Mouse (Mus musculus): ENCODE measurements at regions not wholly inside any gene's neighbourhood (a gene's known extent, or its start where the extent isn't known, plus 50 kb on each side); places are given as distances from the start of the nearest gene placed in this dataset.

DNA sequence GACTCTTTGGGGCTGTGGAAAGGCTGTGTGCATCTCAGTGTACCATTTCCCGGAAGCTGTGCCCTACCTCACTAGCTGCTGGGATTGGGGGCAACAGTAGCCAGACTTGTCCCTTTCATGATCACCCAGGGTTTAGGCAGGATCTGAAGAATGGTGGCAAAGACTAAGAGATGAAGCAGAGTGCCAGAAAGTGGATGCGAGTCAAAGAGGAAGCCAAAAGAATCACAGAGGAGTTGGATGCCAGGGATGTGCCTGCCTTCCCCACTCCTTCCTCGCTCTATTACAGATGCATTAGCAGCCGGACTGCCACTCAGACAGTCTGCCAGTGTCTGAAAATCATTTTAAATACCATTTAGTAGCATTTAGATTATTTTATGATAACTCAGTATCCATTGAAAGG, 271.5 kb upstream of the Slc24a2 start:
- Histone ChIP-seq H3K9me3 (ENCODE audit: low read length) (no peaks in the 10 kb centered on the region), H3K4me1 (ENCODE audit: insufficient read depth, low read depth, low read length) (no peaks in the 10 kb centered on the region), H3K4me2 (replicated peaks; ENCODE audit: low read depth, low read length) (no peak overlapping the region), H3K4me3 (ENCODE audit: low read depth, low read length) (no peak overlapping the region), H3K27ac (ENCODE audit: low read length) (no peak overlapping the region), H3K27me3 (replicated peaks; ENCODE audit: insufficient read depth, low read length) (no peaks in the 10 kb centered on the region), H3K9ac (replicated peaks; ENCODE audit: low read depth) (no peak overlapping the region), H3K36me3 (ENCODE audit: insufficient read depth, low read length) (no peaks in the 10 kb centered on the region)
- 90% methylated on average over 4 of the region's 4 CpGs for WGBS
- TF ChIP-seq EP300 (IDR thresholded peaks at IDR 0.05): no peak
- TF ChIP-seq CTCF (IDR thresholded peaks at IDR 0.05): no peak
- ATAC-seq (no peak), DNase-seq (ENCODE audit: low spot score) (no peak)

GRCm38 (mm10) chr4:87500441-87500840, 270.2 kb upstream of the Slc24a2 start:
- Histone ChIP-seq H3K4me3 (ENCODE audit: low read depth, low read length) (no peak overlapping the region), H3K36me3 (ENCODE audit: insufficient read depth, low read length) (no peaks in the 10 kb centered on the region), H3K4me1 (ENCODE audit: insufficient read depth, low read depth, low read length) (no peaks in the 10 kb centered on the region), H3K9me3 (ENCODE audit: low read length) (no peaks in the 10 kb centered on the region), H3K9ac (replicated peaks; ENCODE audit: low read depth) (no peak overlapping the region), H3K4me2 (replicated peaks; ENCODE audit: low read depth, low read length) (no peak overlapping the region), H3K27ac (ENCODE audit: low read length) (no peak overlapping the region), H3K27me3 (replicated peaks; ENCODE audit: insufficient read depth, low read length) (no peaks in the 10 kb centered on the region)
- TF ChIP-seq EP300 (IDR thresholded peaks at IDR 0.05) (no peak), CTCF (IDR thresholded peaks at IDR 0.05) (no peak)
- WGBS: 63% methylated on average over 2 of the region's 2 CpGs
- ATAC-seq (no peak), DNase-seq (ENCODE audit: low spot score) (no peak)

GRCm38 (mm10) chr4:87487798-87488197, 257.5 kb upstream of the Slc24a2 start:
- no peak for DNase-seq (ENCODE audit: low spot score)
- no peaks in the 10 kb centered on the region for H3K36me3 ChIP-seq (ENCODE audit: insufficient read depth, low read length)
- no peak overlapping the region for H3K27ac ChIP-seq (ENCODE audit: low read length)

GRCm38 (mm10) chr4:87475537-87475936, 245.3 kb upstream of the Slc24a2 start:
- H3K27me3 ChIP-seq (replicated peaks; ENCODE audit: insufficient read depth, low read length): no peaks in the 10 kb centered on the region
- no peaks in the 10 kb centered on the region for H3K36me3 ChIP-seq (ENCODE audit: insufficient read depth, low read length)
- no peak overlapping the region for H3K4me3 ChIP-seq (ENCODE audit: low read depth, low read length)
- DNase-seq (ENCODE audit: low spot score) (peak; percentile 31), ATAC-seq (no peak)
- H3K27ac ChIP-seq (ENCODE audit: low read length): no peak overlapping the region
- 59% methylated on average over 1 of the region's 1 CpGs for WGBS
- H3K4me1 ChIP-seq (ENCODE audit: insufficient read depth, low read depth, low read length): peaks cover 4% of the 10 kb centered on the region; the same call in 1 of the 2 replicates
- TF ChIP-seq CTCF (IDR thresholded peaks at IDR 0.05) (no peak), EP300 (IDR thresholded peaks at IDR 0.05) (no peak)
- H3K4me2 ChIP-seq (replicated peaks; ENCODE audit: low read depth, low read length): no peak overlapping the region
- no peaks in the 10 kb centered on the region for H3K9me3 ChIP-seq (ENCODE audit: low read length)
- H3K9ac ChIP-seq (replicated peaks; ENCODE audit: low read depth): no peak overlapping the region

More at GRCm38 (mm10) chr4:87487798-87488197, 257.5 kb upstream of the Slc24a2 start:
- Histone ChIP-seq H3K9ac (replicated peaks; ENCODE audit: low read depth) (no peak overlapping the region), H3K27me3 (replicated peaks; ENCODE audit: insufficient read depth, low read length) (no peaks in the 10 kb centered on the region), H3K4me1 (ENCODE audit: insufficient read depth, low read depth, low read length) (no peaks in the 10 kb centered on the region), H3K4me2 (replicated peaks; ENCODE audit: low read depth, low read length) (no peak overlapping the region), H3K4me3 (ENCODE audit: low read depth, low read length) (no peak overlapping the region), H3K9me3 (ENCODE audit: low read length) (no peaks in the 10 kb centered on the region)
- no peak for ATAC-seq
- TF ChIP-seq EP300 (IDR thresholded peaks at IDR 0.05): no peak
- no peak for TF ChIP-seq CTCF (IDR thresholded peaks at IDR 0.05)
- WGBS: 54% methylated on average over 3 of the region's 3 CpGs

DNA sequence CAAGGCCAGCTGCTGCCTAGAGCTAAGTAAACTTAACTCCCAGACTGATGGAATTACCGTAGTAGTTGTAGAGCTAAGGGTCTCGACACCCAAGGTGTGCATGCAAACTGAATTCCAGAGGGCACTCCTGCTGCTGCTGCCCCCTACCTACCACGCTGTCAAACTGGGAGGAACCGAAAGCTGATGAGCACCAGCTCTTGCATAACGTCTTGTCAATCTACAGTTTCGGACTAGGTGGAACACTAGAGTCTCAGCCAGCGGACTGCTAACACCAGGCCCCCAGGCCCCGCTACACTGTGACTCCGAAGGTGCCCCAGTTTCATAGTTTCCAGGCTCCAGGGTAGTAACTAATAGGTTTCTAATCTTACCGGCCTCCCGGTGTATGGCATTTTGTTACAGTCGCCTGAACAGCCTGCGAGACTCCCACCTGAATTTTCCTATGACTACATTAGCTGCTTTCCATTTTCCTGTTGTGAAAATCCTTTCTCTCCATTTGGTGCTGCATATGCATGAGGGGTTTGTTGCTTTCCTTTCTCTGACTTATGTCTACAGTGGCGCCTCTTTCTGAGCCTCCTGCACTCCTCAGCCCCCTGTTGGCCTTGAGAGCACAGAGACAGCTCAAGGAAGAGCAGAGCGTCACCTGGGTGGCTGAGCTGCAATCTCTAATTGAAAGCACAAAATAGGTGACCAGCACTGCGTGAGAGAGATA, 243.2 kb upstream of the Slc24a2 start:
- ATAC-seq (no peak), DNase-seq (ENCODE audit: low spot score) (no peak)
- H3K27ac ChIP-seq (ENCODE audit: low read length): no peak overlapping the region
- H3K4me1 ChIP-seq (ENCODE audit: insufficient read depth, low read depth, low read length): peaks cover 4% of the 10 kb centered on the region; the same call in 1 of the 2 replicates
- no peaks in the 10 kb centered on the region for H3K36me3 ChIP-seq (ENCODE audit: insufficient read depth, low read length)
- no peaks in the 10 kb centered on the region for H3K27me3 ChIP-seq (replicated peaks; ENCODE audit: insufficient read depth, low read length)
- no peaks in the 10 kb centered on the region for H3K9me3 ChIP-seq (ENCODE audit: low read length)
- TF ChIP-seq EP300 (IDR thresholded peaks at IDR 0.05) (no peak), CTCF (IDR thresholded peaks at IDR 0.05) (peak; percentile 27; the same call in 1 of the 2 replicates)
- H3K4me3 ChIP-seq (ENCODE audit: low read depth, low read length): no peak overlapping the region
- 86% methylated on average over 16 of the region's 16 CpGs for WGBS
- H3K9ac ChIP-seq (replicated peaks; ENCODE audit: low read depth): no peak overlapping the region
- no peak overlapping the region for H3K4me2 ChIP-seq (replicated peaks; ENCODE audit: low read depth, low read length)

DNA sequence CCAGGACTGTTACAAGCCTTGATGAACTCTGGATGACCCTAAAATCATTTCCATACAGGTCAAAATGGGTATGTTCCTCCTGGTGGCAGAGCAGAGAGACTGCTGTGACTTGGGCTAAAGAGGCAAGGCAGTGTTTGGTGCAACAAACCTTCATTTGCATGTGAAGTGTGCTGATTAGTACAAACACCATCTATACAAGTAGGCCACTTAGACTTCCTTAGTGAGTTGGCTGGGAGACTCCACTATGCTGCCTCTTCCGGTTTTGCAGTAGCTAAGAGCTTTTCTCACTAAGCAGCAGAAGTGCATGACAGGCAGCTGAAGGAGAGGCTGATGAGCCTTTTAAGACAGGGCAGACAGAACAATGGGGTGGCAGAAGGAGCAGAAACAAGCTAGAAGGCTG, 242.5 kb upstream of the Slc24a2 start:
- WGBS: 37% methylated on average over 1 of the region's 1 CpGs
- TF ChIP-seq CTCF (IDR thresholded peaks at IDR 0.05): peak; percentile 21; the same call in 1 of the 2 replicates
- no peak for TF ChIP-seq EP300 (IDR thresholded peaks at IDR 0.05)
- no peak overlapping the region for H3K4me3 ChIP-seq (ENCODE audit: low read depth, low read length)
- no peak overlapping the region for H3K9ac ChIP-seq (replicated peaks; ENCODE audit: low read depth)
- no peak overlapping the region for H3K27ac ChIP-seq (ENCODE audit: low read length)
- ATAC-seq (peak; percentile 62), DNase-seq (ENCODE audit: low spot score) (peak; percentile 48)
- H3K36me3 ChIP-seq (ENCODE audit: insufficient read depth, low read length): no peaks in the 10 kb centered on the region
- H3K27me3 ChIP-seq (replicated peaks; ENCODE audit: insufficient read depth, low read length): no peaks in the 10 kb centered on the region
- H3K4me1 ChIP-seq (ENCODE audit: insufficient read depth, low read depth, low read length): peaks cover 4% of the 10 kb centered on the region; the same call in 1 of the 2 replicates
- no peaks in the 10 kb centered on the region for H3K9me3 ChIP-seq (ENCODE audit: low read length)
- H3K4me2 ChIP-seq (replicated peaks; ENCODE audit: low read depth, low read length): no peak overlapping the region
